Comparison of ENCODE assay signal across 13 mouse cellular contexts in the genomic region with DNA sequence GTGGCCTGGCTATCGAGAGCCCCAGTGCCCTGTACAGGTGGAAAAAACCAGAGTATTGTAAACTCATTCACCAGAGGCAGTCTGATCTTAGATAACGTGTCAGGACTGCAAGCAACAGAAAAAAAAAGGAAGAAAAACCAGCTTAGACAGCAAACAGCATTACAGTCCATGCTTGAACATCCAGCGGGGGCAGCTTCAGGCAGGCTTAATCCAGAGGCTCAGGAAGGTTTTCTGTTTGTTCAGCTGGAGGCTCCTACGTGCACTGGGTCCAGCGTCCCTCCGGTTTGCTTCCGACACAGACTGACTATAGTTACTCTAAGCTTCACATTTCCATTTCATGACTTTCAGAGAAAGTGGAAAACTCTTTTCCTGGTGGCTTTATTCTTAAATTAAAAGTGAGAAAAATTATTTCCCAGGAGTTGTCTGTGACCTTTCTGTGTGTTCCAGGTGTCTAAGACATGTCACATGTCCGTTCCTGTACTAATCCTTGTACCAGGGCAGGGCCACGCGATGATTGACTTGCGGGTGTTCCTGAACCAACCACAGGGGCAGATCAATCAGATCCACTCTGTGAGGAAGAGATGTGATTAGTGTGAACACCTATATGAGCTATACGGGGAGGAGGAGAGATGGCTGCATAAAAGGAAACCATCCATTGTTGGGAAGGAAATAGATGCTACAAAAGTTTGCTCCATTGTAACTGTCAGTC.
DNase-seq lines count a peak whose midpoint lies in the region; ATAC-seq and TF ChIP-seq lines count a peak whose summit lies in the region.
"Had no signal": no experiment of that assay in that cellular context is flagged by ENCODE, and none has a peak within 500 bp of the region (broad histone marks: within the 10 kb centered on the region; RNA-seq: fewer than 3 reads in every experiment).

No protein-coding gene starts in this region.

- DNase-seq in neural tube, embryonic 10.5 days (ENCODE audit: extremely low spot score, low spot score) = peak; percentile 22
- peak; percentile 20 to 45 for DNase-seq in kidney, postnatal 4 days
- peak; percentile 51 for DNase-seq in yolk sac, embryonic 10.5 days (ENCODE audit: low spot score)
- DNase-seq in cerebellum, adult 9-10 months = no peak
- no peak for DNase-seq in lung, postnatal 0 days (ENCODE audit: low spot score)
- DNase-seq in ovary, postnatal 36 days (ENCODE audit: low spot score) = no peak
- DNase-seq: gastrocnemius, postnatal 25 days; lung, postnatal 10 days; thymus, postnatal 25 days had no signal

- no peaks in the 10 kb centered on the region for H3K9me3 ChIP-seq in neural tube, embryonic 15.5 days (replicated peaks)
- no peaks in the 10 kb centered on the region for H3K9me3 ChIP-seq in intestine, embryonic 15.5 days
- H3K9me3 ChIP-seq in lung, postnatal 0 days (ENCODE audit: low read length) = no peaks in the 10 kb centered on the region
- H3K9me3 ChIP-seq: hindbrain, embryonic 12.5 days had no signal

- no peak for TF ChIP-seq EP300 in lung, postnatal 0 days (IDR thresholded peaks at IDR 0.05)

- H3K9ac ChIP-seq in neural tube, embryonic 15.5 days (replicated peaks) = no peak overlapping the region
- H3K9ac ChIP-seq in intestine, embryonic 15.5 days = no peak overlapping the region
- H3K9ac ChIP-seq in lung, postnatal 0 days (replicated peaks; ENCODE audit: low read depth) = no peak overlapping the region
- H3K9ac ChIP-seq: hindbrain, embryonic 12.5 days had no signal

- no peaks in the 10 kb centered on the region for H3K27me3 ChIP-seq in neural tube, embryonic 15.5 days (replicated peaks)
- H3K27me3 ChIP-seq in intestine, embryonic 15.5 days (replicated peaks) = no peaks in the 10 kb centered on the region
- no peaks in the 10 kb centered on the region for H3K27me3 ChIP-seq in lung, postnatal 0 days (replicated peaks; ENCODE audit: insufficient read depth, low read length)
- H3K27me3 ChIP-seq: hindbrain, embryonic 12.5 days had no signal

- H3K4me2 ChIP-seq in neural tube, embryonic 15.5 days = no peak overlapping the region
- H3K4me2 ChIP-seq in intestine, embryonic 15.5 days (replicated peaks) = peak overlapping the region; percentile 20
- no peak overlapping the region for H3K4me2 ChIP-seq in lung, postnatal 0 days (replicated peaks; ENCODE audit: low read depth, low read length)
- H3K4me2 ChIP-seq: hindbrain, embryonic 12.5 days had no signal

- no peak overlapping the region for H3K4me3 ChIP-seq in neural tube, embryonic 15.5 days (replicated peaks)
- no peak overlapping the region for H3K4me3 ChIP-seq in intestine, embryonic 15.5 days (replicated peaks)
- no peak overlapping the region for H3K4me3 ChIP-seq in lung, postnatal 0 days (ENCODE audit: low read depth, low read length)
- H3K4me3 ChIP-seq: erythroblast, embryonic 14.5 days; hindbrain, embryonic 12.5 days had no signal

- WGBS in neural tube, embryonic 15.5 days = 70% methylated on average over 12 of the region's 12 CpGs
- WGBS in intestine, embryonic 15.5 days = 39% methylated on average over 12 of the region's 12 CpGs
- 41% methylated on average over 12 of the region's 12 CpGs for WGBS in lung, postnatal 0 days

- peaks cover 6% of the 10 kb centered on the region for H3K4me1 ChIP-seq in neural tube, embryonic 15.5 days
- 0 out of 2 replicates have a peak, but pooled peaks cover 5% of the 10 kb centered on the region for H3K4me1 ChIP-seq in intestine, embryonic 15.5 days (replicated peaks)
- H3K4me1 ChIP-seq in lung, postnatal 0 days (ENCODE audit: insufficient read depth, low read depth, low read length) = no peaks in the 10 kb centered on the region
- H3K4me1 ChIP-seq: hindbrain, embryonic 12.5 days had no signal

- ATAC-seq in neural tube, embryonic 15.5 days (ENCODE audit: low FRiP score) = no peak
- peak; percentile 97 for ATAC-seq in intestine, embryonic 15.5 days
- no peak for ATAC-seq in lung, postnatal 0 days

- H3K36me3 ChIP-seq in neural tube, embryonic 15.5 days = no peaks in the 10 kb centered on the region
- H3K36me3 ChIP-seq in intestine, embryonic 15.5 days = no peaks in the 10 kb centered on the region
- no peaks in the 10 kb centered on the region for H3K36me3 ChIP-seq in lung, postnatal 0 days (ENCODE audit: insufficient read depth, low read length)
- H3K36me3 ChIP-seq: hindbrain, embryonic 12.5 days had no signal

- no peak overlapping the region for H3K27ac ChIP-seq in neural tube, embryonic 15.5 days (replicated peaks)
- H3K27ac ChIP-seq in intestine, embryonic 15.5 days = no peak overlapping the region
- H3K27ac ChIP-seq in lung, postnatal 0 days (ENCODE audit: low read length) = no peak overlapping the region
- H3K27ac ChIP-seq: hindbrain, embryonic 12.5 days had no signal

- no peak for TF ChIP-seq CTCF in lung, postnatal 0 days (IDR thresholded peaks at IDR 0.05)

Comparison
In these comparisons a context has a peak if more than half of its experiments do, and no peak if none do; other contexts are left out.
1. DNase-seq: peak in neural tube, embryonic 10.5 days (single experiment), kidney, postnatal 4 days (2 of 2) and yolk sac, embryonic 10.5 days (single experiment); none in cerebellum, adult 9-10 months (single experiment), lung, postnatal 0 days (single experiment) and ovary, postnatal 36 days (single experiment).